Mouse (Mus musculus) hematopoietic stem cell, adult 5-6 weeks (primary cell): ENCODE data around the gene Ncapd2. TPM values are rescaled to one million over a fixed set of nuclear protein-coding genes. Genes with fewer than 3 reads are reported as not detected.

Source experiments
- ATAC-seq, 2 experiments: fragments of 125-278 bp in 1 of 2; replicated peaks in 1 of 2; 2 replicates each; pipeline ENCODE4 v1.8.0; 2016 to 2017; ENCODE audit warnings: inconsistent platforms in 2 of 2, mild to moderate bottlenecking in 2 of 2, moderate number of reproducible peaks in 2 of 2, low read depth in 1 of 2, moderate TSS enrichment in 1 of 2; ENCODE audit not compliant: low FRiP score in 2 of 2, poor library complexity in 2 of 2, severe bottlenecking in 2 of 2, insufficient read depth in 1 of 2, low TSS enrichment in 1 of 2
- total RNA-seq: library from RNA; stranded (forward); fragments of 172-1452, 232-1000 nt; gene quantifications from 2 replicates; pipeline ENCODE4 v1.2.3, GENCODE M21; 2017

Ncapd2 gene
- total RNA-seq: 199 and 281 TPM in 2 replicates

DNA sequence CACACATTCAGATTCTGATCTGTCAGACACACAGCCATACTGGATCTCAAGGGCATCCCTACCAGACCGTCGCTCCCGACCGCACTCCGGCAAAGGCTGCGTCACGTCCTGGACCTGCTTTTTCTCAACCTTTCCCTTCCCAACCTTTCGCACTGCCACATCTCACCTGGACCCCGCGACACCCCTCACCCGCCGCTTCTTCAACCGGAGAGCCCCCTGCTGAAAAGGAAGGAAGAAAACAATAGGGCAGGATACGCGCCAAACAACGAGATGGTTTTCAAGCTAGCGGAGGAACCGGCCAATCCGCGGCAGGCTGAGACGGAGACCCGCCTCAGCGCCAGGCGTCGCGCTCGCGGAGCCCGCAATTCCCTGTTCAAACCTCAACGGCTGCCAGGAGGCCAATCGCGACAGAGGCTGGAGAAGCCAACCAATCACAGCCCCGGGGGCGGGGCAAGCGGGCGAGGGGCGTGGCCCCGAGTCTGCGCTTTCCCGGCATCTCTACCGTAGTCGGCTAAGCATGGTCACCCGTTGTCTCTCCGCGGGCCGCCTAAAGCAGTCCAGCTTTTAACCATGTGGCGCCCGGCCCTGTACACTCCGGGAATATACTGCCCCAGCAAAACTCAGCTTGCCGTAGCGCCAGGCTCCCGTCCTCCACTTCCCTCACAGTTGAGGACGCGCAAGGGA lies at the start of gene Ncapd2, which contains the start of gene Mrpl51:
Gene Ncapd2 (minus strand): TSS at position 370 of the 684 bp plus-strand sequence.
Gene Mrpl51 (plus strand): TSS at position 470 of the 684 bp plus-strand sequence.
- peak; percentile 95 to 96 for ATAC-seq

DNA sequence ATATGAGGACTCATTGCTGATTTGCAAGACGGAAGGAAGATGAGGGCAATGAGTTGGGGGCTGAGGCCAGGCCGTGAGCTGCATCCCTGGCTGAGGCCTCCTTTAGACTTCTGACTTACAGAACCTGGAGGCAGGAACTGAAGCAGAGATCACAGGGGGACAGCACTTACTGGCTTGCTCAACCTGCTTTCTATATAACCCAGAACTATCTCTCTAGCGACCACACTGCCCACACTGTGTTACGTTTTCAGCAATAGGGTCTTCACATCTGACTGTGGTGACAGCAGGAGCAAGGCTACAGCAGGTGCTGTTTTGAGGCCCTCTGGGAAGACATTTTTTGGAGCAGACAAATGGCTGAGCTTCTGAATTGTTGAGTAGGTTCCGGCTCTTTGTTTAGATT lies 49.1 kb upstream of the Ncapd2 start:
- no peak for ATAC-seq

DNA sequence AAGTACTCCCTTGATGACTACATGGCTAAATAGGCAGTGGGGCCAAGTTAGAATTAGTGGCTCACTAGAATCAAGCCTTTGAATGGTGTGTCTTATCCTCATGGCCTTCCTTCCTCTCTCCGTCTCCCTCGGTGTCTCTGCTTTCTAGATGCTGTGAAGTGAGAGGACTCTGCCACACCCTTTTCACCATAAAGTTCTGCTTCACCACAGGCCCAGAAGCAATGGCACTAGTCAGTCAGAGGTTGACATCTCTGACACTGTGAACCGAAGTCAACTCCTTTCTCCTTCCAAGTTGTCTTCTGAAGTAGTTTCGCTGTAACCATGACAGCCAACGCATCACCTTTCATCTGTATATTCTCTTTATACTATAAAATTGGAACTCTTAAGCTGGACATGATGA lies 48.0 kb upstream of the Ncapd2 start:
- ATAC-seq: no peak

DNA sequence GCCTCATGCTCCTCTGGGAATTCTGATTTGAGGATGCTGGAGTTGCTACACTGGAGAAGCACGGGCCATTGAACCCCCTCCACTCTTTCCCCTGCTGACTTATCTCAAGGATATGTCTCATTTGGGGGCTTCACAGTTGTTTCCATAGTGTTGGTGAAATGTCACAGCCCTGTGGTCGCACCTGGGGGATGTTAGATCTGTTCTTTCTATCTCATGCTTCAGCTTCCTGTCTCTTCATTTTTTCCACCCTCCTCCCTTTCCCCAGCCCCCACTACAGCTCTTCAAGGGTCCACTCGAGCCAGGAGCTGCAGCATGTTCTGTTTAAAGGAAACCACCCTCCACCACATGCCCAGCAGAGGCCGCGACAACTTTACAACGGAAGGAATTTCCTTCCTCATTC lies 46.9 kb upstream of the Ncapd2 start:
- ATAC-seq: peak; percentile 18 to 25; a peak in 2 of 4 replicates

DNA sequence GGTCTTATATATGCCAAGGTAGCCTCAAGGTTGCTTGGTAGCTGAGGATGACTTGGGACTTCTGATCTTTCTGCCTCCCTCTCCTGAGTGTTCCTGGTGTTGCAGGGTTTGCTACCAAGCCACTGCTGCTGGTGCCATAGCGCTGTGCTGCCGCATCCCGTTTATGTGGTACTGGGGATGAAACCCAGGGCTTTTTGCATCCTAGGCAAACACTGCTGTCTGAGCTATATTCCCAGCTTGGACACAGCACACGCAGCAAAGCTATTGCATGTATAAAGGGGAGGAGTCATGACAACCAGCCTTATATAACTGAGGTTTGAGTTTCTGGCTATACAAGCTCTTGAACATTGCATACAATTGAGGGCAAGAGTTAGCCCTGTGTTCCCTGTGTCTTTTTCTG lies 45.9 kb upstream of the Ncapd2 start:
- ATAC-seq: peak; percentile 18 to 27; a peak in 3 of 4 replicates

DNA sequence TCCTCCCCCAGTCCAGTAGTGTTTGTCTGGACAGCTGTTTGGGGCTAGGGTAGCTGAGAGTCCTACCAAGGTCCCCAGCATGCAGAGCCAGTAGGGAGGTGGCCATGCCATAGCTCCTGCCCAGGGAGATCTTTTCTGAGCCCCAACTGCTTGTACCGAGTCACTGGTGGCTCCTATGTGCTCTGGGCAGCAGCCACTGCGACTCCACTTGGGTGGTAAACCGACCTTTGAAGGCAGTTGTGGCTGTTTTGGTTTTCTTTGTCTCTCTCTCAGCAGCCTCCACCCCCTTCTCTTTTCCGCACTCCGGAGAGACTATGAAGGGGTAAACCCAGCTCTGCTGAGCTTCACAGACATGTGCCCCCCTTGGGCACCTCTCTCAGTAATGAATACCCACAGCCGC lies 45.3 kb upstream of the Ncapd2 start, which contains the start of gene Cd27:
Gene Cd27 (minus strand): TSS at position 229 of the 400 bp plus-strand sequence.
- no peak for ATAC-seq

DNA sequence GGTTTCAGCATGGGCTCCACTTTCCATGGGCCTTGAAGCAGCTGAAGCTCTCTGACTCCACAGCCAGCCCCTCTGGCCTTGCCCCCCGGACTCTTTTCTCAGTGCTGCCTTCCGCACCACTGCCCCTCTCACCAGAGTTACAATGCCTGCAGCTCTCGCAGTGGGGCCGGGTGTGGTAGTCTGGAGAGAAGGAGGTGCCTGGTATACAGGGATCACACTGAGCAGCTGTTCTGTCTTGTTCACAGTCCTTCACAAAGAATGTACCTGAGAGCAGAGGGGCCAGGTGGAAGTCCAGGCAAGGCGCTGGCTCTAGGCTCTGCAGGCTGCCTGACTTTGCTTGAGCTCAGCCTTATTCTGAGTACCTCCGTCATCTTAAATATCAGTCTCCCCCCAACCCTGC lies 44.8 kb upstream of the Ncapd2 start:
- no peak for ATAC-seq

DNA sequence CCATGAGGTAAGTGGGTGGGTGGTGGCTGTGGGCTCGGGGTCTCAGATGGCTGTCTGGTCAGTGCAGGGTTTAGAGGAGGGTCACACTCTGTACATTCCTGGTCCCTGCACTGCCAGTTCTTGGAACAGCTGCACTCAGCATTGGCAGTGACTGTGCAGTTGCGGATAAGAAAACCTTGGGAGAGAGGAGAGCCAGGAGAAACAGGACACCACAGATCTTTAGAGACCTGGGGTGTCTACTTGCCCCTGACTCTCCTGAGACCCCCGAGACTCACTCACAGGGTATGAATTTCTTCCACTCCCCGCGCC lies 43.0 kb upstream of the Ncapd2 start:
- no peak for ATAC-seq

DNA sequence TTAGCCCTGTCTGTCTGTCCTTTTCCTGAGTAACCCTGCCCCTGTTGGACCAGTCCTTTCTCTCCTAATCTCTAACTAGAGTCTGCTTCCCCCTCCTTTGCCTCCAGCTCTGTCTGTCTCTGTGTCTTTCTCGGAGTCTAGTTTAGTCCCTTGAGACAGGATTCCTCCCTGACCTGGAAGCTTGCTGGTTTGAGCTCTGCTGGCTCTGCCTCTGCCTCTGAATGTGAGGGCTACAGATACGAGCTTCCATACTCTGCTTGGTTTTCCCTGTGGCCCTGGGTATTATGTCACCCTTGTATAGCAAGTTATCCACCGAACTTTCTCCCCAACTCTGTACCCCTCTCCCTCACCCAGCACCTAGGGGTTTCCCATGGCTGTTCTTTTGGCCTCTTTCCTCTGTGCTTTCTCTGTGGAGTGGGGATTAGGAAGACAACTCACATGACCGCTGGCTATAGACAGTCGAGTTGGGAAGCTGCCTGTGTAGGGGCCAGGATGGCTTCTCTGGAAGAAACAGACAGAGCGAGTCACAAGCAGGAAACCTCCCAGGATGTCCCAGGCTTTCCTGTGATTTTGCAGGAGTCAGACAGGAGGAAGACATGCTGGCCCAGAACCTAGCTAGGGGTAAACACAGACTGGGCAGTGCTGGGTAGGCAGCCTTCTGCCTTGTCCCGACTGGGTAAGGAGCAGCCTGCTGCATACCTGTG lies 42.5 kb upstream of the Ncapd2 start:
- ATAC-seq: no peak

DNA sequence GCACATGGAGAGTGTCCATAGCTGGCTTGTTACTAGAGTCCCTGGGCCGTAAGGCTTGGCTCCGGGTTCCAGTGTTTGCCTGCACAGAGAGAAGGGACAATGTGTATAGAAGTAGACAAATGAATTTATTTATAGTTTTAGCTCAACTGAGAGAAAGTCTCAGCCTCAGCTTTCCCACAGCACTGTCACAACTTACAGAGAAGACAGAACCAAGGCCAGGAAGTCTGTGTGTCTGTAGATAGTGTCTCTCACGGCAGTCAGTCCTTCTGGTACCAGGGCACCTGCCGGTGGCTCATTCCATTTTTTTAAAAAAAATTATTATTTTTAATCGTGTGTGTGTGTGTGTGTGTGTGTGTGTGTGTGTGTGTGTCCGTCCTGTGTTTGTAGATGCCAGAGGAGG lies 41.0 kb upstream of the Ncapd2 start:
- no peak for ATAC-seq

DNA sequence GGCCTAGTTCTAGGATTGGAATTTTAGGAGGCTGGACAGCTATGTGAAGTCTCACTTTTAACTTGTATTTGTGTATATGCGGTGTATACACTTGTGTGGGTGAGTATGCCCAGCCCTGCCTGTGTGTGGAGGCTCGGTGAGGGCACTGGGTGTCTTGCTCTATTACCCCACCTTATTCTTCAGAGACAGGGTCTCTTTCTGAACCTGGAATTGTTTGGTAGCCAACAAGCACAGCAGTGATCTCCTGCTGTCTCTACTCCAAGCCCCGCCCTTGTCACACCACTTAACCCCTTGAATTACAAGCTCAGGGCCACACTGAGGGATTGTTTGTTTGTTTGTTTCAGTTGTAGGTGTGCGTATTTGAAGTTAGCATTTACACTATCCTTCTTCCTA lies 40.5 kb upstream of the Ncapd2 start:
- 0 out of 4 replicates have a peak, but pooled peaks of 1 of the 2 experiments have one; percentile 5 for ATAC-seq

DNA sequence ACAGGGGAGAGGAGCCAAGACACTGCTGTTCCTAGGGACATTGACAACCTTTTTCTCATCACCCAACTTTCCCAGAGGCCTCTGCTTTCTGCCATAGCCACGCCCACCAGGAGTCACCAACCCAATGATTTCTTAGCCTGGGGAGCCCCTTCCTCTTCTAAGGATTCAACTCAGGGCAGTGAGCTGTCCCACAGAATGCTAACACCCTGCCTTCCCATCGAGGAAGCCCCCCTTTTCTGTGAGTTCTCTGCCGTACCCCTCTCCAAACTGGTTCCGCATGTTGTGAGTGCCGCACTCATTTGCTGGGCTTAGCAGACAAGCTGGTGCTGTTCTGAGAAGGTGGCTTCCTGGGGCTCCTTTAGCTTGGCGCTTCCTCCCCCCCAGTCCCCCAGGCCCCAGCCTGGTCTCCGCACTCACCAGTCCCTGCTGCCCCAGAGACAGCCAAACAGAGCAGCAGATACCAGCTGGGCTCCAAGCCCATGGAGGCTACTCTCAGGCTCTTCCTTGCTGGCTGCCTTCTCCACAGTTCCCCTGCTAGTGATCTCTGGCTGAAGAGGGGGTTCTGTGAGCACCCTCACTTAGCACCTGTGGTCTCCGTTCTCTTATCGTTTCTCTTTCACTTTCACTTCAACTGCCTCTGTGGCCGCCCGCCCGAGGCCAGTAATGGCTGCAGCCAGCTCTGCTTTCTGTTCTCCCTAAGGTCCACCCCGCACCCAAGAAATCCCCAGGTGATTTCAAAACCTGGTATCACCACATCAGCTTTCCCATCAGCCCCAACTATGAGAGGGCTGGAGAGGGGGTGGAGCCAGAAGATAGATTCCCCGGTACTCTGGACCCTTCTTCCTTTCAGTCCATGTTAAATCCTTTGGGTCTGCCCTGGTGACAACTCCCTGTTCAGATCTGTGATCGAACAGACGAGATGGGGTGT lies 39.9 kb upstream of the Ncapd2 start, which contains the start of gene Tapbpl:
Gene Tapbpl (minus strand): TSS at position 744 of the 928 bp plus-strand sequence.
- peak; percentile 76 to 83 for ATAC-seq

DNA sequence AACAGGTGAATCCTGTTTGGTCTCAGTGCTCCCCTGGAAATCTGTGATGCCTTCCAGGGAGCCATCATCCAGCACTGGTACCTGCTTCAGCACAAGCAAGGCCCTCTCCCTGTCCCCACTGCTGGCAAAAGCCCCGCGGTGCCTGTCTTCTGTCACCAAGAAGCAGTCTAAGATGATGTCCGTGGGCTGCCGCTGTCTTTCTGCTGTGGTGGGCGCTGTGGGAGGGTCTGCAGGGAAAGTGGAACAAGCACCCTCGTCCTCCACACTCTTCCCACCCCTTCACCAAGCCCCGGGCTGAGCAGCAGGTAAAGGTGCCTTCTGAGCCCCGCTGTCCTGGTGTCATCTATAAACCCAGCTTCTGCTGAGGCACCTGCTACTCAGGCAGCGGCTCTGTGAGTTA lies 39.1 kb upstream of the Ncapd2 start:
- ATAC-seq: no peak

DNA sequence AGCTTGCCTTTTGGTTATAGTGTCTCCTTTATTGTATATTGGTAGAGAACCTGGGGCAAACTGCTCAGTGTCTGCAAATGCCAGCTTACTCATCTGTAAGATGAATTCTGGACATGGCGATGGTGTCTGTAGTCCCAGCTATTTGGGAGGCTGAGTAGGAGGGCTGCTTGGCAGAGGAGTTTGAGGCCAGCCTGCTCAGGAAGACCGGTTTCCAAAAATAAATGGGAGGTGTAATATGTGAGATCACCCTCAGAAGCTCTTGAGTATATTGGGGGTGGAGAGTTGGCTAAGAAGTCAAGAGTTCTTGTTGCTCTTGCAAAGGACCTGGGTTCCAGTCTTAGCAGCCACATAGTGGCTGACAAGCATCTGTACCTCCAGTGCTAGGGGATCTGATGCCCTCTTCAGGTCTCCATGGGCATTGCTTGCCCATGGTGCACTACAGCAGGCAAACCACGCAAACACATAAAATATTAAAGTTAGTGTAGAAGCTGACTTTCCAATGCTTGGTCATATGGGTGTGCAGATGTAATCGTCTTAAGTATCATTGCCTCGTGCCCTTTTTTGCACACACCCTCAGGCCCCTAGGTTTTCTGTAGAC lies 34.1 kb upstream of the Ncapd2 start:
- ATAC-seq: no peak

DNA sequence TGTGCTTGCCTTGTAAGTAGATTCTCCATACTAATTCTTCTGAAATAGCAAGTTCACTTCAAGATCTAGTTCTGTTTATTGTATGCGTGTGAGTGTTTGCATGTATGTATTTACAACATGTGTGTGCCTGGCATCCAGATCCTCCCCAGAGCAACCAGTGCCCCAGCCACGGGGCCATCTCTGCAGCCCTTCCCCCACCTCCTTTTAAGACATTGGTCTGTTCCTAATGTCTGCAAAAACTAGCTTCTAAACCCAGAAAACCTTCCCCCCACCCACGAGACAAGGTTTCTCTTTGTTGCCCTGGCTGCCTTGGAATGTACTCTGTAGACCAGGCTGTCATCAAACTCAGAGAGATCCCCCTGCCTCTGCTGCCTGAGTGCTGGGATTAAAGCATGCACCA lies 31.1 kb upstream of the Ncapd2 start:
- no peak for ATAC-seq

DNA sequence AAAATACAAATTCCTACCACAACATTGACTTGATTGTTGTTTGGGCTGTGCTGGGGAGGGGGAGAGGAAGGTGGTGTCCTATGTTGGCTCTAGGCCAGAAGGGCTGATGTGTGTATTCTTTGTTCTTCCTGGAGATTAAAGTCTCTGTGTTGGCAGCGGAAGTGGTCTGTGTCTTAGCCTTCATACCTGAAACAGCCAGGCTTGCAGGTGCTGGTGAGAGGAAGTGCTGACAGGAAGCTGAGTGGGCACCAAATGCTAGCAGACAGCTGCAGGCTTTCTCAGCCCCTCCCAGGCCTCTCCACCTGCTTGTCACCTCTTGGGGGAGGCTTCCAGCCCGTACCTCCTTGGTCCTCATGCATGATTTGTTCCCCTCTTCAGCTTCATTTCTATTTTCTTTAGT lies 30.6 kb upstream of the Ncapd2 start:
- ATAC-seq: peak; percentile 65 to 66

DNA sequence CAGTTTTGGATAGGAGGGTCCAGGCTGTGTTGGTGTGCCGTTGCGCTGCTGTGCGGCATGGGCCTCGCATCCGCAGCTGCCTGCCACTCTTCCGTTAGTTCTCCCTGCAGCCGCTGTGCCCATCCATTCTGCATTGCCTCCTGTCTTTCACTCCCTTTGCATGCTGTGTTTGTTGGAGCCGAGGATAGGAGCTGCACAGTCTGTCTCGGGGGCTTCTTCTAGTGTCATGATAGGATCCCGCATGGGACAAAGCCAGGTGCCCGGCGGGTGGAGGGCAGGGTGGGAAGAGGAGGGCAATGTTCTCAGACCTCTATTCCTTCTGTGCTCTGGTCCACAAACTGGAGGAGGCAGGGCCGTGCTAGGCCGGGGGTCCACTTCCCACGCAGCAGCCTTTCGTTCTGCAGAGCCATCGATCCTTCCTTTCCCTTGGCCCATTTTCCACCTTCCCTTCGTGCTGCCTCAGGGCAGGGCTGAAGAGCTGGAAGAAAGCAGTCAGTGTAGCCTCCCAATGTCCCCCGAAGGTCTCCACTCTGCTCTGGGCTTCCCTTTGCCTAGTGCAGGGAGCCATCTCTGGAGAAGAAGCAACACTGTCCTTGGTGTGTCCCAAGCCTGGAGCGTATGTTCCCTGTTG lies 29.7 kb upstream of the Ncapd2 start:
- ATAC-seq: no peak
